Mouse (Mus musculus) stomach, embryonic 15.5 days (tissue): ENCODE results near the gene Sorbs2. TPM values are rescaled to one million over a fixed set of nuclear protein-coding genes. Genes with fewer than 3 reads are reported as not detected.

Experiments used
- ATAC-seq: fragments of 200-750 bp; cut with Nextera tagmentation; 2 replicates; pipeline ENCODE4 v1.8.0; 2017; ENCODE audit warnings: low read depth, moderate number of reproducible peaks, moderate TSS enrichment; ENCODE audit not compliant: insufficient read depth, low FRiP score
- H3K27ac ChIP-seq: fragments of 300-500 bp; sonication (generic); 2 replicates; pipeline ENCODE4 v1.5.1; 2015; ENCODE audit warnings: mild to moderate bottlenecking, inconsistent platforms
- H3K27me3 ChIP-seq: fragments of 300-500 bp; sonication (generic); replicated peaks from 2 replicates; pipeline ENCODE4 v1.6.1; 2015; ENCODE audit warnings: inconsistent platforms
- H3K36me3 ChIP-seq: fragments of 300-500 bp; sonication (generic); 2 replicates; pipeline ENCODE4 v1.6.1; 2015; ENCODE audit warnings: inconsistent platforms
- H3K4me1 ChIP-seq: fragments of 300-500 bp; sonication (generic); 2 replicates; pipeline ENCODE4 v1.6.1; 2015; ENCODE audit warnings: inconsistent platforms
- H3K4me2 ChIP-seq: fragments of 300-500 bp; sonication (generic); 2 replicates; pipeline ENCODE4 v1.6.1; 2015; ENCODE audit warnings: mild to moderate bottlenecking, inconsistent platforms
- H3K4me3 ChIP-seq: fragments of 300-500 bp; sonication (generic); replicated peaks from 2 replicates; pipeline ENCODE4 v1.5.1; 2015; ENCODE audit warnings: inconsistent platforms
- H3K9ac ChIP-seq: fragments of 300-500 bp; sonication (generic); 2 replicates; pipeline ENCODE4 v1.6.1; 2015; ENCODE audit warnings: inconsistent platforms
- H3K9me3 ChIP-seq: fragments of 300-500 bp; sonication (generic); 2 replicates; pipeline ENCODE4 v1.6.1; 2016; ENCODE audit warnings: inconsistent platforms
- WGBS: fragments of 180-500 bp; shearing (Covaris S2); methylation state at CpG from one replicate; pipeline ENCODE4 v1.1.7; 2015; 5-methylcytosine and 5-hydroxymethylcytosine counted together
- polyA plus RNA-seq: library from polyadenylated mRNA; unstranded; fragments of >200 nt; fragmentation: Nextera tagmentation; extraction: Ambion mirVana; gene quantifications from 2 replicates; pipeline ENCODE4 v1.2.1, GENCODE M21; 2015

Gene Sorbs2
- polyA plus RNA-seq, 1 experiment from 2014 or later, result 25.9 TPM

DNA sequence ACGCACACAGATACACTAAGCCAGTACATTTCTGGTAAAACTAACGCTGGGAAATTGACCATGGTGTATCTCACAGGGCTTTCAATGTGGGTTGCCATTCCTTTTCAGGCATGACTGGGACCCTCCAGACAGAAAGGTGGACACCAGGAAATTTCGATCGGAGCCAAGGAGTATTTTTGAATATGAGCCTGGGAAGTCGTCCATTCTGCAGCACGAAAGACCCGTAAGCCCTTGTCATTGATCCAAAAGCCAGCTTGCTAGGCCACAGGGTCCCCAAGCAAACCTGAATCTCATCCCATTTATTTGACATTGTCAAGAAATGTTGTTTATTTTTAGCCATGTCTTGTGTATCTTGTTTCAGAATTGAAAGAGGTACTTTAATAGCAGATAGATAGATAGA, 267.9 kb downstream of the Sorbs2 start:
- Histone ChIP-seq H3K4me3 (no peak overlapping the region), H3K4me1 (no peaks in the 10 kb centered on the region), H3K36me3 (0 out of 2 replicates have a peak, but pooled peaks cover 3% of the 10 kb centered on the region), H3K9ac (no peak overlapping the region), H3K27ac (no peak overlapping the region), H3K9me3 (no peaks in the 10 kb centered on the region), H3K27me3 (no peaks in the 10 kb centered on the region), H3K4me2 (no peak overlapping the region)
- no peak for ATAC-seq
- 91% methylated on average over 7 of the region's 7 CpGs for WGBS

DNA sequence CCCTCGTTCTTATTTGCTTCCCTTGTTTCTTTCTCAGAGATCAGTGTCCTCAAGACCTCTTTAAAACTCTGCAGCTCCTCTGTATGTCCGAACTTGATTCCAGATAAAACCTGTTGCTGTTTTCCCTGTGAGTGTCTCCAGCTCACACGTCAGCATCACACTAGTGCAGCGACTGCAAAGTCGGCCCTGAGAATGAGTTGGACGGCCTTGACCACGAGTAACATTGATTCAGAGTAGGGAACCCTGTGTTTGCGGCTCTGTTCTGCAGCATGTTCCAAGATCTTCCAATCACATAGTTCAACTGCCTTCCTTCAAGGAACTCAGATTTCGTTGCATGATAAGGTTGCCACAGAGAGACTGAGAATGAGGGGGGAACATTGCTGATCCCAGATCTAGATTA, 268.8 kb downstream of the Sorbs2 start:
- no peak for ATAC-seq
- Histone ChIP-seq H3K27ac (no peak overlapping the region), H3K9ac (no peak overlapping the region), H3K27me3 (no peaks in the 10 kb centered on the region), H3K9me3 (no peaks in the 10 kb centered on the region), H3K36me3 (0 out of 2 replicates have a peak, but pooled peaks cover 3% of the 10 kb centered on the region), H3K4me2 (no peak overlapping the region), H3K4me1 (no peaks in the 10 kb centered on the region), H3K4me3 (no peak overlapping the region)
- 85% methylated on average over 9 of the region's 9 CpGs for WGBS

DNA sequence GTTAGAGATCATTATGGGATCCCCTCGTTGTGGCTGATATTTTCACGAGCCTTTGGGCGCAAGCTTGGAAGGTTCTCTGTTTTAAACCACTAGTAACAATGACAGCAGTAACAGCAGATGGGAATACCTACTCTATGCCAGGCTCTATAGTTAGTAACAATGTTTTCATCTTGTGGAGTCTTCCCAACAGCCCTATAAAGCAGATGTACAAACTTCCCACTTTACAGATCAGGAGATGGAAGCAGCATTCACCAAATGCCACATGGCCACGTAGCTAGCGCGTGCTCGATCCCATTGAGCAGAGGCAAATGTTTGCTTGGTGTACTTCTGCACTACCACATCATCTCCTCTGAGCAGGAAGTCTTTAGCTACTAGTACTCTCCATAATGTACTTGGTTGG, 269.4 kb downstream of the Sorbs2 start:
- 0 out of 2 replicates have a peak, but pooled peaks cover 3% of the 10 kb centered on the region for H3K36me3 ChIP-seq
- WGBS, result 94% methylated on average over 7 of the region's 7 CpGs
- H3K9me3 ChIP-seq, result no peaks in the 10 kb centered on the region

DNA sequence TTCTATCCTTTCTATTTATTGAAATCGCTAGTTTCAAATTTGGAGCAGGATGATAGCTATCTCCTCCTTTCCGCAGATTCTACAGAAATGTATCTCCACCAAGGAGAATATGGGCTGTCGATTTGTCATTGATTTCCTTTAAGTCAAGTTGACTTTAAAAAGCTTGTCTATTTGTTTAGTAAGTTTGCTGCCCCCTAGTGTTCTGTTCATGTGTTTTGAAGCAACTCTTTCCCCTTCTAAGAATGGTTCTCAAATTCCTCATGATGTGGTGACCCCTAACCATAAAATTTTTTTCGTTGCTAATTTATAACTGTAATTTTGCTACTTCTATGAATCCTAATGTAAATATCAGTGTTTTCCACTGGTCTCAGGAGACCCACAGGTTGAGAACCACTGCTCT, 273.0 kb downstream of the Sorbs2 start:
- ATAC-seq, result no peak
- Histone ChIP-seq H3K4me1 (no peaks in the 10 kb centered on the region), H3K36me3 (no peaks in the 10 kb centered on the region), H3K9me3 (no peaks in the 10 kb centered on the region), H3K4me3 (no peak overlapping the region), H3K9ac (no peak overlapping the region), H3K4me2 (no peak overlapping the region), H3K27me3 (no peaks in the 10 kb centered on the region), H3K27ac (no peak overlapping the region)
- WGBS, result 40% methylated on average over 4 of the region's 4 CpGs

More for the DNA sequence above, 269.4 kb downstream of the Sorbs2 start:
- no peak overlapping the region for H3K4me3 ChIP-seq
- H3K27me3 ChIP-seq, result no peaks in the 10 kb centered on the region
- H3K9ac ChIP-seq, result no peak overlapping the region
- no peak overlapping the region for H3K27ac ChIP-seq
- H3K4me1 ChIP-seq, result no peaks in the 10 kb centered on the region
- H3K4me2 ChIP-seq, result no peak overlapping the region
- no peak for ATAC-seq

DNA sequence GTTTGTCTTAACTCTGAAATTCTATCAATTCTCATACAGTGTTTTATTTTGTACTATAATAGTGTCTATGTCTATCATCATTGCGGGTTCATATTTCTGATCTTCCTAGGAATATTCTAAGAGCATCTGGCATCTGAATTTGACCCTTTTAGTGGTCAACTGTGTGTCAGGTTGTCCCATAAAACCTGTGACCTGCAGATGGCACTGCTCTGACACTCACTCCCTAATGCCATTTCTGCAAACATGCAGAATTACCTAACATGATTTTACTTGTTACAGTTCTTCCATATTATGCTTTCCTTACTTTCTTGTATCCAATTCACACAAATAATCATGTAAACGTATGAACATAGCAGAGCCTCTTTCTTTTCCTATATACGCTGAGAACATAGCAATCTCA, 281.0 kb downstream of the Sorbs2 start:
- no peak for ATAC-seq

DNA sequence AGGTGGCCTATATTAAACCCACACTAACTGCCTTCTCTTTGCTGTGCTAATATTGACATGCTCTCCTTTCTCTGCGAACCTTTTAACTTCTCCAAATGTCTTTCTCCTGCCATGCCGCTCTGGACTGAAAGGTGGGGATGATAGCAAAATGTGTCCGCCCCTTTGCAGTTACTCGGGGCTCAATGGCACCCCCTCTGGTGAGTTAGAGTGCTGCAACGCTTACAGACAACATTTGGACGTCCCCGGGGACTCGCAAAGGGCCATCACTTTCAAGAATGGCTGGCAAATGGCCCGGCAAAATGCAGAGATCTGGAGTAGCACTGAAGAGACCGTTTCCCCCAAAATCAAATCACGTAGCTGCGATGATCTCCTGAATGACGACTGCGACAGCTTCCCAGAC, 287.3 kb downstream of the Sorbs2 start:
- Histone ChIP-seq H3K4me2 (no peak overlapping the region), H3K27ac (no peak overlapping the region), H3K9ac (no peak overlapping the region), H3K27me3 (no peaks in the 10 kb centered on the region), H3K9me3 (no peaks in the 10 kb centered on the region), H3K36me3 (no peaks in the 10 kb centered on the region), H3K4me1 (no peaks in the 10 kb centered on the region), H3K4me3 (no peak overlapping the region)
- no peak for ATAC-seq
- WGBS, result 86% methylated on average over 14 of the region's 14 CpGs

More for the DNA sequence above, 281.0 kb downstream of the Sorbs2 start:
- Histone ChIP-seq H3K4me1 (no peaks in the 10 kb centered on the region), H3K4me3 (no peak overlapping the region), H3K9ac (no peak overlapping the region), H3K27ac (no peak overlapping the region), H3K4me2 (no peak overlapping the region), H3K36me3 (no peaks in the 10 kb centered on the region), H3K27me3 (no peaks in the 10 kb centered on the region), H3K9me3 (no peaks in the 10 kb centered on the region)
- WGBS, result 85% methylated on average over 3 of the region's 3 CpGs

DNA sequence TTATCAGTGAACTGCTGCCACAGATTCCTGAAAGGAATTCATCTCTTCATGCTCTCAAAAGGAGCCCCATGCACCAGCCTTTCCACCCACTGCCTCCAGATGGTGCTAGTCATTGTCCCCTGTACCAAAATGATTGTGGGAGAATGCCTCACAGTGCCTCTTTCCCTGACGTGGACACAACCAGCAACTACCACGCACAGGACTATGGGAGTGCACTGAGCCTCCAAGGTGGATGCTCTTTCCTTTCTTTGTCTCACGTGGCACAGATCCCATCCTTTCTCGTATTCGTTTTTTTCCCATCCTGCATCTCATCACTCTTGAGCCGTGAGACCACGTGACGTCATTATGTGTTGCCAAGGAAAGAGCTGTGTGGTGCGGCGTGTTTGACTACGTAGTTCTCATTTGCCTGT, 288.7 kb downstream of the Sorbs2 start:
- no peaks in the 10 kb centered on the region for H3K27me3 ChIP-seq
- no peak for ATAC-seq
- H3K9me3 ChIP-seq, result no peaks in the 10 kb centered on the region
- 60% methylated on average over 11 of the region's 11 CpGs for WGBS
- no peak overlapping the region for H3K9ac ChIP-seq
- no peak overlapping the region for H3K27ac ChIP-seq
- H3K4me3 ChIP-seq, result no peak overlapping the region
- H3K4me1 ChIP-seq, result no peaks in the 10 kb centered on the region
- H3K4me2 ChIP-seq, result peak overlapping the region; percentile 5; the same call in 1 of the 2 replicates
- H3K36me3 ChIP-seq, result no peaks in the 10 kb centered on the region

DNA sequence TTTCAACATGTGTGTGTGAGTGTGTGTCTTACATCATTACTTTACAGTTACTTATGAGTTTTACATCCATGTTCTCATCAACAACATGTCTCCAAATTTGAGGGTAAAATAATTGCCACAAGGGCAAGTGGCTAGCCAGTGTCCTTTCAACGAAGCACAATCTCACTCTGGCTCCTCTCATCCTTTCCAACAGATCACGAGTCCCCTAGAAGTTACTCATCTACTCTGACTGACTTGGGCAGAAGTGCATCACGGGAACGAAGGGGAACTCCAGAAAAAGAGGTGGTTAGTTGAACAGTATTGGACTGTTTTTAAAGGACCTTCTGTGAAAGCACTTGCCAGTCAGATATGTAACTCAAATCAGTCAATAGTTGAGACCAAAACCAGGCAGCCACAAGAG, 291.9 kb downstream of the Sorbs2 start:
- Histone ChIP-seq H3K27me3 (no peaks in the 10 kb centered on the region), H3K4me1 (no peaks in the 10 kb centered on the region), H3K4me2 (no peak overlapping the region), H3K27ac (no peak overlapping the region), H3K36me3 (0 out of 2 replicates have a peak, but pooled peaks cover 3% of the 10 kb centered on the region), H3K4me3 (no peak overlapping the region), H3K9ac (no peak overlapping the region), H3K9me3 (no peaks in the 10 kb centered on the region)
- 88% methylated on average over 4 of the region's 4 CpGs for WGBS
- no peak for ATAC-seq

DNA sequence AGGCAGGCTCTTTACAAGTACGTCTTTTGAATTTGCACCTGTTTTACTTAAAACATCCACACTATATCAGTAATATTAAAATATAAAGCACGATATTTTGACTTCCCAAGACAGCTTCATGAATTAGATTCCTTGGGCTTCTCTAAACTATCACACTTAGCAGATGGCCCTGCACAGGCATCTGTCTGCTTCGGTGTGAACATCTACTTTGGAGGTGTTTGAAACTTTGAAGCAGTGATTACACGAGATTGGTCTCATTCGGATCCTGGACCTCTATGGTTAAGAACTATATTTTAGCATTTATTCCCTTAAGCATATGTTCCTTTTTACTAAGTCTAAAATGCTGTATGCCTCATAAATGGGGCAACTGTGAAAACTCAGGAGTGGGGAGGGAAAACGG, 301.0 kb downstream of the Sorbs2 start:
- H3K27me3 ChIP-seq, result no peaks in the 10 kb centered on the region
- ATAC-seq, result no peak
- H3K27ac ChIP-seq, result no peak overlapping the region
- H3K9me3 ChIP-seq, result no peaks in the 10 kb centered on the region
- 0 out of 2 replicates have a peak, but pooled peaks cover 6% of the 10 kb centered on the region for H3K36me3 ChIP-seq
- H3K4me1 ChIP-seq, result no peaks in the 10 kb centered on the region
- WGBS, result 84% methylated on average over 6 of the region's 6 CpGs
- H3K4me3 ChIP-seq, result no peak overlapping the region
- no peak overlapping the region for H3K4me2 ChIP-seq
- no peak overlapping the region for H3K9ac ChIP-seq

DNA sequence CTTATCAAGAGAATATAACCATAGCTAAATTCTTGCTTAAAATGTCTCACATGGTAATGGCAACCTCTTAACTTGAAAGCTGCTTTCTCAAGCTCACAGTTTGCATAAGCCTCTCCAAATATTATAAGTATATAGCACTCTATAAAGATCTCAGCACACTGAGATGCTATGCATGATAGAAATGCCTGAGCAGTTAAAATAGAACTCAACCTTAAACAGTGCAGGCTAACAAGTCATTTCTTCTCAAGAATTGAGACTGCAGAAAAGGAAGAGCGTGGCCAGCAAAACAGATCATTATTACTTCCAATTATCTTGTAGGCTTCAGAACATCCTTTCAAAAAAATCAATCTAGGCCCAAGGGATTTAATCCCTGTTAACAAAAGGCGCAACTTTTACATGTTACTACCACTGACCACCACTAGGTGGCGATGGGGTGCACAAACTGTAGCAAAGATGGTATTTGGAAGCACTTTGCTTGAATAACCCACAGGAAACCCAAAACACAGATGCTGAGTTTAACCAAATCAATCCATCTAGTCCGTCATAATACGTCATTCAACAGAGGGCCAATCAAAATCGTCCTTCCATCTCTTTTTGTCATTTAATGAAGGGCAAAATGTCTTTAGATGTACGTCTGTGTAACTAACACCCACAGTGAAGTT, 309.3 kb downstream of the Sorbs2 start:
- peaks cover 1% of the 10 kb centered on the region; the same call in 1 of the 2 replicates for H3K36me3 ChIP-seq
- H3K27ac ChIP-seq, result no peak overlapping the region
- no peaks in the 10 kb centered on the region for H3K9me3 ChIP-seq
- no peak for ATAC-seq
- no peaks in the 10 kb centered on the region for H3K4me1 ChIP-seq
- H3K27me3 ChIP-seq, result no peaks in the 10 kb centered on the region
- H3K4me3 ChIP-seq, result no peak overlapping the region
- H3K9ac ChIP-seq, result no peak overlapping the region
- WGBS, result 25% methylated on average over 7 of the region's 7 CpGs
- no peak overlapping the region for H3K4me2 ChIP-seq

DNA sequence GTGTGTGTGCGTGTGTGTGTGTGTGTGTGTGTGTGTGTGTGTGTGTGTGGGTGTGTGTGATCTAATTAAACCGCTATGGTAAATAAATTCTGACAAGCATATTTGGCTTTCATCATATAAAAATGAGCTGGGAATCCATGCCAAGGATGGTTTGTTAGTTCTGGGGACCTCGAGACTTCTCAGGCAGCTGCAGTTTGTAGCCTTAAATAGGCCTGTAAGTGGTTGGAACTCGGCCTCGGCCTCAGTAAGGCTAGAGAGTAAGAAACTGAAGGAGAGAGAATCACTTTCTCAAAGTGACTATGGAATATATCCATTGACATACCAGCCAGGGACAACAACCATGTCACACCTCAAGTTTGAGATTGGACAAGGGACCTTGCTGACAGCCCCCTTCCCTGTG, 314.1 kb downstream of the Sorbs2 start:
- no peaks in the 10 kb centered on the region for H3K4me1 ChIP-seq
- H3K4me3 ChIP-seq, result no peak overlapping the region
- 64% methylated on average over 5 of the region's 5 CpGs for WGBS
- H3K27ac ChIP-seq, result peak overlapping the region; percentile 33
- H3K4me2 ChIP-seq, result no peak overlapping the region
- no peaks in the 10 kb centered on the region for H3K9me3 ChIP-seq
- ATAC-seq, result no peak
- H3K27me3 ChIP-seq, result no peaks in the 10 kb centered on the region
- no peak overlapping the region for H3K9ac ChIP-seq
- no peaks in the 10 kb centered on the region; the same call in 1 of the 2 replicates for H3K36me3 ChIP-seq

DNA sequence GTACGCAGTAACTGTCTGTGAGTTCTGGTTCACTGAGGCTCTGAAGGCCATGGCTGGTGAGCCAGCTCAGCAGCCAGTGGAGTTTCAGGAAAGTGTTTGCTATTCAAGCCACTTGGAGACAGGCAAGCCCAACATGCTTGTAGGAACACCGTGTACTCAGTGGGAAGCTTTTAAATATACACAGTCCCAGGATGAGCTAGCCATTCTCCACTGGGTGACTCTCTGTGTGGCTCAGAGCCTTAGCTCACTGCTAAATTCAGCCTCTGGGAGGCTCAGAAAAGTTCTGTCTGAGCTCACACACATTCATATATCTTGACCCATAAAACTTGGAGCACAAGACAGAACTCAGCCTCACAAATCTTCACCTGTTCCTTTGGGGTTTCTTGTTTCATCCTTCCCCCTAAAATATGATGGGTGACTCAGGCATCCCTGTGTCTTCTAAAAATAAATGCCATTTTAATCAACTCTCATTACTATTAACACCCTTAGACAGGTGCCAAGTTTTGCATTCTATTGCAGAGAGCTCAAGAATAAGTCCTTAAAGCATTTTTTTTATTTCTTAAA, 322.5 kb downstream of the Sorbs2 start:
- 75% methylated on average over 2 of the region's 2 CpGs for WGBS
- no peaks in the 10 kb centered on the region for H3K27me3 ChIP-seq
- ATAC-seq, result no peak

More for the DNA sequence above, 322.5 kb downstream of the Sorbs2 start:
- no peak overlapping the region for H3K9ac ChIP-seq
- H3K4me2 ChIP-seq, result no peak overlapping the region
- no peaks in the 10 kb centered on the region for H3K9me3 ChIP-seq
- H3K4me3 ChIP-seq, result no peak overlapping the region
- H3K27ac ChIP-seq, result no peak overlapping the region
- H3K36me3 ChIP-seq, result no peaks in the 10 kb centered on the region
- H3K4me1 ChIP-seq, result no peaks in the 10 kb centered on the region
